Mouse (Mus musculus) frontal cortex, adult (tissue): ENCODE data around the gene Cadm2.

ENCODE experiments used
- ATAC-seq: cut with Nextera tagmentation; 2 replicates; pipeline ENCODE4 v1.9.2; 2017; ENCODE audit warnings: mild to moderate bottlenecking, moderate library complexity, mixed read lengths; ENCODE audit not compliant: low TSS enrichment

Gene Cadm2

GRCm38 (mm10) chr16:66761546-66762473 lies 858.9 kb downstream of the Cadm2 start:
- no peak for ATAC-seq

GRCm38 (mm10) chr16:66748533-66748932 lies 872.2 kb downstream of the Cadm2 start:
- peak; percentile 97 for ATAC-seq

- ATAC-seq: peak; percentile 88
Observed at GRCm38 (mm10) chr16:66731212-66731611, 889.5 kb downstream of the Cadm2 start.

GRCm38 (mm10) chr16:66706476-66706875 lies 914.2 kb downstream of the Cadm2 start:
- no peak for ATAC-seq

- peak; percentile 97 for ATAC-seq
Observed at GRCm38 (mm10) chr16:66694783-66695182, 925.9 kb downstream of the Cadm2 start.

- ATAC-seq: no peak
Observed at GRCm38 (mm10) chr16:66677241-66677640, 943.5 kb downstream of the Cadm2 start.

- ATAC-seq: peak; percentile 32
Observed at GRCm38 (mm10) chr16:66651013-66651362, 969.7 kb downstream of the Cadm2 start.

GRCm38 (mm10) chr16:66650348-66651012 lies 970.2 kb downstream of the Cadm2 start:
- peak; percentile 89 for ATAC-seq

GRCm38 (mm10) chr16:66647798-66648197 lies 972.9 kb downstream of the Cadm2 start:
- no peak for ATAC-seq

- ATAC-seq: peak; percentile 67
Observed at GRCm38 (mm10) chr16:66643606-66644005, 977.1 kb downstream of the Cadm2 start.

GRCm38 (mm10) chr16:66627527-66627926 lies 993.2 kb downstream of the Cadm2 start:
- no peak for ATAC-seq

- ATAC-seq: no peak
Observed at GRCm38 (mm10) chr16:66622423-66622822, 998.3 kb downstream of the Cadm2 start.

- no peak for ATAC-seq
Observed at GRCm38 (mm10) chr16:66612624-66613023, 1008.1 kb downstream of the Cadm2 start.
